Mouse (Mus musculus): Measurements from ENCODE around the gene Trpv4.

Gene Trpv4

GRCm38 (mm10) chr5:114618851-114619250 is 39.4 kb downstream of the Trpv4 start:
- peak; percentile 71 for DNase-seq (ENCODE audit: low spot score)

GRCm38 (mm10) chr5:114617809-114618208 is 40.4 kb downstream of the Trpv4 start:
- DNase-seq (ENCODE audit: low spot score) = no peak

GRCm38 (mm10) chr5:114616336-114617061 is 41.7 kb downstream of the Trpv4 start:
- no peak for DNase-seq (ENCODE audit: low spot score)

- no peak for DNase-seq (ENCODE audit: low spot score)
Observed at GRCm38 (mm10) chr5:114614863-114615262, 43.4 kb downstream of the Trpv4 start.

- no peak for DNase-seq (ENCODE audit: low spot score)
Observed at GRCm38 (mm10) chr5:114611968-114612608, 46.1 kb downstream of the Trpv4 start.

GRCm38 (mm10) chr5:114611256-114611655 is 47.0 kb downstream of the Trpv4 start:
- DNase-seq (ENCODE audit: low spot score) = no peak

- peak; percentile 79 for DNase-seq (ENCODE audit: low spot score)
Observed at GRCm38 (mm10) chr5:114608516-114608915, 49.7 kb downstream of the Trpv4 start.

GRCm38 (mm10) chr5:114607651-114608050 is 50.6 kb downstream of the Trpv4 start:
- DNase-seq (ENCODE audit: low spot score) = peak; percentile 73

GRCm38 (mm10) chr5:114605981-114606380 is 52.2 kb downstream of the Trpv4 start:
- DNase-seq (ENCODE audit: low spot score) = no peak

GRCm38 (mm10) chr5:114604781-114605290 is 53.4 kb downstream of the Trpv4 start:
- DNase-seq (ENCODE audit: low spot score) = no peak

GRCm38 (mm10) chr5:114603975-114604374 is 54.2 kb downstream of the Trpv4 start:
- no peak for DNase-seq (ENCODE audit: low spot score)

- DNase-seq (ENCODE audit: low spot score) = no peak
Observed at GRCm38 (mm10) chr5:114602012-114602411, 56.2 kb downstream of the Trpv4 start.

GRCm38 (mm10) chr5:114597652-114598051 is 60.6 kb downstream of the Trpv4 start:
- no peak for DNase-seq (ENCODE audit: low spot score)

GRCm38 (mm10) chr5:114597222-114597621 is 61.0 kb downstream of the Trpv4 start:
- DNase-seq (ENCODE audit: low spot score) = no peak

- no peak for DNase-seq (ENCODE audit: low spot score)
Observed at GRCm38 (mm10) chr5:114596604-114597003, 61.6 kb downstream of the Trpv4 start.

GRCm38 (mm10) chr5:114594741-114595241 is 63.4 kb downstream of the Trpv4 start:
- no peak for DNase-seq (ENCODE audit: low spot score)

- DNase-seq (ENCODE audit: low spot score) = no peak
Observed at GRCm38 (mm10) chr5:114593949-114594348, 64.3 kb downstream of the Trpv4 start.

- no peak for DNase-seq (ENCODE audit: low spot score)
Observed at GRCm38 (mm10) chr5:114593161-114593821, 64.9 kb downstream of the Trpv4 start.

GRCm38 (mm10) chr5:114592463-114593160 is 65.6 kb downstream of the Trpv4 start:
- no peak for DNase-seq (ENCODE audit: low spot score)

GRCm38 (mm10) chr5:114591151-114591561 is 67.1 kb downstream of the Trpv4 start:
- DNase-seq (ENCODE audit: low spot score) = peak; percentile 67

GRCm38 (mm10) chr5:114590043-114590913 is 67.9 kb downstream of the Trpv4 start:
- peak; percentile 59 for DNase-seq (ENCODE audit: low spot score)
